Mouse (Mus musculus) cerebellum, adult 2 months (tissue): Measurements from ENCODE around the gene Arhgdia.

Experiments used
- CTCF ChIP-seq: fragments of 200-500 bp; IDR thresholded peaks from 2 replicates; pipeline ENCODE4 v1.5.1; 2011; ENCODE audit warnings: low read depth, mild to moderate bottlenecking, control low read depth, low read length, moderate library complexity, borderline replicate concordance; ENCODE audit not compliant: insufficient read depth
- POLR2A ChIP-seq: fragments of 200-500 bp; IDR thresholded peaks from 2 replicates; pipeline ENCODE4 v1.6.1; 2011; ENCODE audit warnings: low read length, control low read depth, borderline replicate concordance; ENCODE audit not compliant: insufficient read depth

GRCm38 (mm10) chr11:120574278-120574600, 7.2 kb downstream of the Arhgdia start:
- TF ChIP-seq POLR2A (no peak), CTCF (no peak)
